ENCODE assay signal across 20 mouse cellular contexts in the genomic region with DNA sequence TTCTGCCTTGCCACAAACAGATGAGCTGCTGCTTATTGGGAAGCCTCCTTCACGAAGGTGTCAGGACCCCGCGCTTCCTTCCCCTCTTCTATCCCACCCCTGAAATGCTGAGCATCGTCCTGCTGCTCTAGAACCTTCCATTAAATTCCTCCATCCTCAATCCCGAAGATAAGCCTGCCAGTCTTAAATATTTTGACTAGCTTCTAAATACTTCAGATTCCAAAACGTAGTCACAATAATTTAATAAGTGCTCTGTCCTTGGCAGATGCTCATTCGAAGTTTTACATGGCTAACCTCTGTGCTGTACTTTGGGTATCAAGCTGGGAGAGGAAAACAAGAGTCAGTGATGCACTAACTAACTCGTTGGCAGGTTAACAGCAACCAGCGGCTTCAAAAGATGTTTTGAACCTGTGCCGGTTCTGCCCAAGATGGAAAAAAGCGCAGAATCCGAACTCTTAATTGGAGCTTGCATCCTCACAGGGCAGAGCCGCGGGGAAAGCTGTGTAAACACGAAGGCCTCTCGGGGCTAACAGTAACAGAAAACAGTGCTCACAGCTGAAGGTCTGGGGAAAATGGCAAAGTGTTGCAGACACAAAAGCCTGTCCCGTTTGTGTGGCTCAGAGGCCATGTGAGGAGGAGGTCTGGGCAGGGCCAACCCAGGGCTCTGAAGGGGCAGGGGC.
DNase-seq lines count a peak whose midpoint lies in the region; ATAC-seq and TF ChIP-seq lines count a peak whose summit lies in the region.
"Had no signal": no experiment of that assay in that cellular context is flagged by ENCODE, and none has a peak within 500 bp of the region (broad histone marks: within the 10 kb centered on the region; RNA-seq: fewer than 3 reads in every experiment).

No protein-coding gene starts in this region.

- no peak overlapping the region for H3K4me2 ChIP-seq in embryonic facial prominence, embryonic 13.5 days
- H3K4me2 ChIP-seq: hindbrain, embryonic 15.5 days; neural tube, embryonic 12.5 days had no signal

- intact Hi-C loops in left cerebral cortex, postnatal 14 days (cut with DNase I): no loop called here

- TF ChIP-seq POLR2A in cerebellum, adult 2 months (IDR thresholded peaks at IDR 0.05; ENCODE audit: borderline replicate concordance, insufficient read depth, low read length): no peak

- peak; percentile 18 for DNase-seq in embryo, embryonic 10 days (ENCODE audit: low spot score)
- no peak for DNase-seq in embryo, embryonic 9.5 days (ENCODE audit: extremely low spot score)
- peak; percentile 2 to 8 for DNase-seq in left cerebral cortex, postnatal 14 days (ENCODE audit: low spot score in 2 of 2)
- no peak for DNase-seq in left cerebral cortex, adult 8-10 months (ENCODE audit: low spot score in 2 of 2)
- peak; percentile 82 for DNase-seq in Muller cell, postnatal 12 days (ENCODE audit: inconsistent ontology term)
- DNase-seq in cerebellum, adult 2 months: no peak
- no peak for DNase-seq in right cerebral cortex, adult 18-20 months
- DNase-seq: adrenal gland, postnatal 10 days; cerebellum, adult 8-10 months; gastrocnemius, postnatal 25 days; heart, postnatal 14 days; lung, adult 2 months had no signal

- H3K9ac ChIP-seq in embryonic facial prominence, embryonic 13.5 days: no peak overlapping the region
- H3K9ac ChIP-seq: hindbrain, embryonic 15.5 days; neural tube, embryonic 12.5 days had no signal

- H3K27me3 ChIP-seq in embryonic facial prominence, embryonic 13.5 days: no peaks in the 10 kb centered on the region
- H3K27me3 ChIP-seq in cerebellum, adult 2 months (ENCODE audit: control insufficient read depth, insufficient read depth, low read length): no peaks in the 10 kb centered on the region
- H3K27me3 ChIP-seq: hindbrain, embryonic 15.5 days; neural tube, embryonic 12.5 days had no signal

- TF ChIP-seq CTCF in cerebellum, adult 2 months (IDR thresholded peaks at IDR 0.05; ENCODE audit: borderline replicate concordance, insufficient read depth, low read depth, low read length): no peak

- WGBS in embryonic facial prominence, embryonic 13.5 days: 47% methylated on average over 17 of the region's 17 CpGs
- WGBS in cerebellum, adult 2 months: 63% methylated on average over 17 of the region's 17 CpGs

- no peak overlapping the region for H3K4me3 ChIP-seq in embryonic facial prominence, embryonic 13.5 days
- no peak overlapping the region for H3K4me3 ChIP-seq in cerebellum, adult 2 months (replicated peaks; ENCODE audit: insufficient read depth, low read depth, low read length)
- H3K4me3 ChIP-seq: erythroblast, embryonic 14.5 days; hindbrain, embryonic 15.5 days; neural tube, embryonic 12.5 days had no signal

- no peak for ATAC-seq in embryonic facial prominence, embryonic 13.5 days (ENCODE audit: insufficient number of reproducible peaks, insufficient read depth, low FRiP score, low TSS enrichment, low read depth)
- ATAC-seq: CD4-positive, CD25-positive, alpha-beta regulatory T cell, adult 4 months; intestine, embryonic 16.5 days had no signal

- peaks cover 19% of the 10 kb centered on the region for H3K4me1 ChIP-seq in embryonic facial prominence, embryonic 13.5 days
- peaks cover 2% of the 10 kb centered on the region for H3K4me1 ChIP-seq in cerebellum, adult 2 months (ENCODE audit: control insufficient read depth, insufficient read depth, low read length)
- H3K4me1 ChIP-seq: neural tube, embryonic 12.5 days had no signal

- H3K27ac ChIP-seq in embryonic facial prominence, embryonic 13.5 days: 0 out of 2 replicates have a peak overlapping the region, but pooled peaks have one; percentile 51
- H3K27ac ChIP-seq in cerebellum, adult 2 months (ENCODE audit: insufficient read depth, low read length): no peak overlapping the region
- H3K27ac ChIP-seq: hindbrain, embryonic 15.5 days; macrophage; neural tube, embryonic 12.5 days had no signal

- no peaks in the 10 kb centered on the region for H3K36me3 ChIP-seq in embryonic facial prominence, embryonic 13.5 days
- H3K36me3 ChIP-seq: neural tube, embryonic 12.5 days had no signal

- H3K9me3 ChIP-seq in embryonic facial prominence, embryonic 13.5 days: no peaks in the 10 kb centered on the region
- H3K9me3 ChIP-seq: G1E; hindbrain, embryonic 15.5 days; neural tube, embryonic 12.5 days had no signal

Comparison
In these comparisons a context has a peak if more than half of its experiments do, and no peak if none do; other contexts are left out.
1. DNase-seq: peak in embryo, embryonic 10 days (single experiment), left cerebral cortex, postnatal 14 days (2 of 2) and Muller cell, postnatal 12 days (single experiment); none in embryo, embryonic 9.5 days (single experiment), left cerebral cortex, adult 8-10 months (0 of 2), cerebellum, adult 2 months (0 of 2) and right cerebral cortex, adult 18-20 months (single experiment).